Mouse (Mus musculus) E14TG2a.4 (cell line): Measurements from ENCODE around the gene Smarcc2.

Experiments used
- CTCF ChIP-seq: conservative IDR thresholded peaks from 2 replicates; pipeline ENCODE4 v1.5.1; 2014; ENCODE audit warnings: low read length
- NANOG ChIP-seq: IDR thresholded peaks from 2 replicates; pipeline ENCODE4 v1.6.1; 2014; ENCODE audit warnings: borderline replicate concordance, low read length, mixed read lengths
- POU5F1 ChIP-seq: IDR thresholded peaks from 2 replicates; pipeline ENCODE4 v1.6.1; 2014; ENCODE audit warnings: low read length, borderline replicate concordance

DNA sequence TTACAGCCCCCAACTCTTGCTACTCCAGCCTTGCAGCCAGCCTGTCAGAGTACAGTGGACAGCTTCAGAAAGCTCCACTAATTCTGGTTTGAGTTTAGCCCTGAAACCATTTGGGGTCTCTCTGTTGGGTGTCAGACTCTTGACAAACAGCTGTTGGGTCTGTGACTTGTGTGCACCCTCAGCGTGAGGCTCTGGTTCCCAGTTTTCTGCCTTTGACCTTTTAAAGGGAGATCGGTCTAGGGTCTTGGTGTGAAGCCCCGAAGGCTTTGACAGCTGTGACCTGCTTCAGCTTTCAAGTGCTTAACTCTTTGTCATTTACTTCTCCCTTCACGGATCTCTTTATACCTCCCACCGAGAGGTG lies 1.2 kb downstream of the Smarcc2 start:
- TF ChIP-seq CTCF (no peak), NANOG (peak; percentile 53; the same call in 1 of the 2 replicates), POU5F1 (no peak)
